Mouse (Mus musculus) liver, postnatal 0 days (tissue): ENCODE data around the gene Gtf2h5.

Experiments
- CTCF ChIP-seq: sonication (generic); IDR thresholded peaks from 2 replicates; pipeline ENCODE4 v1.5.1; 2016; ENCODE audit warnings: antibody characterized with exemption, low read depth
- EP300 ChIP-seq: IDR thresholded peaks from 2 replicates; pipeline ENCODE4 v1.6.1; 2016; ENCODE audit warnings: antibody characterized with exemption, low read depth, mild to moderate bottlenecking

- TF ChIP-seq CTCF (no peak), EP300 (no peak)
These were observed 34.1 kb downstream of the Gtf2h5 start for GRCm38 (mm10) chr17:6113653-6114052.
